Mouse (Mus musculus) midbrain, embryonic 14.5 days (tissue): Measurements from ENCODE around the gene Mocs3. TPM values are rescaled to one million over a fixed set of nuclear protein-coding genes. Genes with fewer than 3 reads are reported as not detected.
A peak's percentile ranks its signal among the peaks of the same experiment; 100 is the strongest.

Experiments
- ATAC-seq: fragments of 200-750 bp; cut with Nextera tagmentation; 2 replicates; pipeline ENCODE4 v1.8.0; 2017; ENCODE audit warnings: moderate number of reproducible peaks, moderate library complexity; ENCODE audit not compliant: low FRiP score, low TSS enrichment
- DNase-seq: peaks from one replicate; pipeline ENCODE4 v3.0.0-alpha.2; 2015
- H3K27ac ChIP-seq: fragments of 300-500 bp; sonication (generic); replicated peaks from 2 replicates; pipeline ENCODE4 v1.5.1; 2014; ENCODE audit warnings: mild to moderate bottlenecking, low read depth, low read length, moderate library complexity
- H3K27me3 ChIP-seq: fragments of 300-500 bp; sonication (generic); 2 replicates; pipeline ENCODE4 v1.6.1; 2014; ENCODE audit warnings: low read length, control low read depth, mixed read lengths; ENCODE audit not compliant: control insufficient read depth, insufficient read depth
- H3K36me3 ChIP-seq: fragments of 300-500 bp; sonication (generic); 2 replicates; pipeline ENCODE4 v1.6.1; 2014; ENCODE audit warnings: low read length, control low read depth; ENCODE audit not compliant: control insufficient read depth, insufficient read depth
- H3K4me1 ChIP-seq: fragments of 300-500 bp; sonication (generic); 2 replicates; pipeline ENCODE4 v1.6.1; 2014; ENCODE audit warnings: mild to moderate bottlenecking, antibody characterized with exemption, low read length, control low read depth; ENCODE audit not compliant: control insufficient read depth, insufficient read depth
- H3K4me2 ChIP-seq: fragments of 300-500 bp; sonication (generic); 2 replicates; pipeline ENCODE4 v1.6.1; 2014; ENCODE audit warnings: mild to moderate bottlenecking, low read length, moderate library complexity
- H3K4me3 ChIP-seq: fragments of 300-500 bp; sonication (generic); replicated peaks from 2 replicates; pipeline ENCODE4 v1.5.1; 2014; ENCODE audit warnings: low read depth, low read length
- H3K9ac ChIP-seq: fragments of 300-500 bp; sonication (generic); replicated peaks from 2 replicates; pipeline ENCODE4 v1.6.1; 2014; ENCODE audit warnings: mild to moderate bottlenecking, low read length, moderate library complexity
- H3K9me3 ChIP-seq: fragments of 300-500 bp; sonication (generic); 2 replicates; pipeline ENCODE4 v1.6.1; 2016; ENCODE audit warnings: low read length, control low read depth, mixed read lengths; ENCODE audit not compliant: control insufficient read depth
- WGBS: fragments of 180-500 bp; shearing (Covaris S2); extraction: QIAGEN DNeasy Blood & Tissue Kit; methylation state at CpG from one replicate; pipeline ENCODE4 v1.1.7; 2014; 5-methylcytosine and 5-hydroxymethylcytosine counted together
- polyA plus RNA-seq: library from polyadenylated mRNA; unstranded; fragments of >200 nt; fragmentation: Nextera tagmentation; extraction: Ambion mirVana; gene quantifications from 2 replicates; pipeline ENCODE4 v1.2.1, GENCODE M21; 2014

Mocs3 gene
- polyA plus RNA-seq, result 10.3 and 10.8 TPM in 2 replicates

DNA sequence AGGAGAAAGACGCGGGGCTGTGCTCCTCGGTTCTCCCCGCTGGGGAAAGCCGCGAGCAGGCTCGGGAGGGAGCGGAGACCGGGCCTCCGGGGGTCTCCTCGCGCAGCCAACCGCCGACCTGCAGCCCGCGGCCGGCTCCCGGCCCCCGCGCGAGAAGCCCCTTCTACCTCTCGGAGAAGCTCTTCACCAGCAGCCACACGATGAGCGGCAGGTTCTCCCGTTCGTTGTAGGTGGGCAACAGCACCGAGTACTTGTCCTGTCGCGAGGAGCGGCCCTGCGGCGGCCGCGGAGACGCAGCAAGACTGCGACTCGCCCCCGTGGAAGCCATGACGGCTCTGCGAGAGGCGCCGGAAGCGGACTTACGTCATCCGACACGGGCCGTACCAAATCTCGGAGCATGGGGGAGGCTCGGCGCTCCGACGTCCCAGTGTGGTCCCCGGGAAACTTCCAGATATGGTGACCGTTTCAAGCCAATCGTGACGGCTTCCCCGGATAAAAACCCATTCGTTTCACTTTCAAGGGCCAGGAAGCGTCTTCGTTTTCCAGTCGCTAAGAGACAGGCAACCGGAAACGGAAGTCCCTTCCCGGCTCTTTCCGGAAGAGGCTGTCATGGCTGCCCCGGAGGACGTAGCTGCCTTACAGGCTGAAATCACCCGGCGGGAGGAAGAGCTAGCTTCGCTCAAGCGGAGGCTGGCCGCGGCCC, at the start of gene Mocs3, which contains the start of the genes Gm20716 and Dpm1:
TSS of gene Mocs3 (plus strand) at position 597 of the 703 bp plus-strand sequence.
TSS of gene Gm20716 (minus strand) at position 339 of the 703 bp plus-strand sequence.
TSS of gene Dpm1 (minus strand) at position 566 of the 703 bp plus-strand sequence.
- ATAC-seq (peak; percentile 88), DNase-seq (peak; percentile 93)
- Histone ChIP-seq H3K36me3 (peaks cover 25% of the 10 kb centered on the region), H3K9ac (peak within 1 kb of the TSS; percentile 88), H3K27me3 (no peaks in the 10 kb centered on the region), H3K4me3 (peak within 1 kb of the TSS; percentile 98), H3K27ac (peak within 1 kb of the TSS; percentile 95), H3K9me3 (no peaks in the 10 kb centered on the region), H3K4me2 (peak within 1 kb of the TSS; percentile 98), H3K4me1 (peaks cover 30% of the 10 kb centered on the region)
- WGBS, result under 1% methylated on average over 73 of the region's 73 CpGs

DNA sequence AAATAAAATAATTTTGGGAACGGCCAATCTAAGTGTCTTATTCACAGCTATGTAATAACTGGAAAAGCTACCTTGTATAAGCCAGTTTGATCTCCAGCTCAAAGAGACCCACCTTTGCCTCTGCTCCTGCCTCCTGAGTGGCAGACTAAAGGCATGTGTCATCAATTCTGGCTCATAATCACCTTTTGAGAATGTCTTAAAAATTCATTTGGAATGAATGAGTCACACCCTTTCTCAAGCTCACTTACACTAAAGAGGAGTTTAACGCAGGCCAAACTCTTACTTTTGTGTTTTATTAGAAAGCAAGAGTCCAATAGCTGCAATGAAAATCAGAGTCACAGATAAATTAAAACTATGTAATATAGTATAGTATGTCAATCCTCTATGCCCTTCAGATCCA, 38.6 kb upstream of the Mocs3 start:
- H3K9ac ChIP-seq, result no peak overlapping the region
- DNase-seq, result no peak
- WGBS, result 97% methylated on average over 2 of the region's 2 CpGs
- H3K9me3 ChIP-seq, result no peaks in the 10 kb centered on the region
- peaks cover 28% of the 10 kb centered on the region for H3K4me1 ChIP-seq
- H3K4me3 ChIP-seq, result no peak overlapping the region
- H3K27me3 ChIP-seq, result no peaks in the 10 kb centered on the region
- no peak overlapping the region for H3K27ac ChIP-seq
- ATAC-seq, result no peak
- no peak overlapping the region for H3K4me2 ChIP-seq
- peaks cover 7% of the 10 kb centered on the region for H3K36me3 ChIP-seq

DNA sequence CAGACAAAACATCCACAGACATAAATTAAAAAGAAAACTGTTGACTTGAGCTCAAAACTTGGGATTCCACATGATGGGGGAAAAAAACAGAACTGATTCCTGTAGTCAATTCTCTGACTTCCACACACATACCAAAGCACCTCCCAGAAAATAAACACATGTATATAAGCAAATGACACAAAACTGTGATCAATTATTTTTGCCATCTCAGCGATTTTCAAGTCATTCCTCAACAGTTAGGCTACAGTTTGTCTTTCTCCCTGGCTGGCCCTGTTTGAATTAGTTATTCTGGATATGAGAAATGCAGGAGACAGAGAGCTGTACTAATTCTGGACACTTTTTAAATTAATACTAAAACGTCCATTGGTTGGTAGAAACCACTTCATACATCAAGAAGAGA, 36.7 kb upstream of the Mocs3 start:
- H3K27ac ChIP-seq, result no peak overlapping the region
- ATAC-seq (no peak), DNase-seq (no peak)
- 0 out of 2 replicates have a peak, but pooled peaks cover 6% of the 10 kb centered on the region for H3K36me3 ChIP-seq
- no peak overlapping the region for H3K9ac ChIP-seq
- WGBS, result 87% methylated on average over 2 of the region's 2 CpGs
- no peaks in the 10 kb centered on the region for H3K9me3 ChIP-seq
- H3K4me3 ChIP-seq, result no peak overlapping the region
- H3K4me1 ChIP-seq, result peaks cover 41% of the 10 kb centered on the region
- H3K4me2 ChIP-seq, result no peak overlapping the region
- H3K27me3 ChIP-seq, result no peaks in the 10 kb centered on the region

GRCm38 (mm10) chr2:168195721-168196120, 34.7 kb upstream of the Mocs3 start:
- peaks cover 6% of the 10 kb centered on the region; the same call in 1 of the 2 replicates for H3K36me3 ChIP-seq
- peaks cover 56% of the 10 kb centered on the region for H3K4me1 ChIP-seq
- no peak overlapping the region for H3K4me2 ChIP-seq
- 21% methylated on average over 2 of the region's 2 CpGs for WGBS
- DNase-seq (no peak), ATAC-seq (no peak)
- H3K27ac ChIP-seq, result no peak overlapping the region
- H3K9ac ChIP-seq, result no peak overlapping the region
- H3K4me3 ChIP-seq, result no peak overlapping the region
- no peaks in the 10 kb centered on the region for H3K27me3 ChIP-seq
- no peaks in the 10 kb centered on the region for H3K9me3 ChIP-seq

GRCm38 (mm10) chr2:168198421-168198820, 32.0 kb upstream of the Mocs3 start:
- no peaks in the 10 kb centered on the region for H3K9me3 ChIP-seq
- H3K4me2 ChIP-seq, result no peak overlapping the region
- peaks cover 63% of the 10 kb centered on the region for H3K4me1 ChIP-seq
- no peak overlapping the region for H3K4me3 ChIP-seq
- peaks cover 12% of the 10 kb centered on the region for H3K36me3 ChIP-seq
- no peak overlapping the region for H3K27ac ChIP-seq
- 86% methylated on average over 1 of the region's 1 CpGs for WGBS
- ATAC-seq (no peak), DNase-seq (peak; percentile 54)
- H3K9ac ChIP-seq, result no peak overlapping the region
- H3K27me3 ChIP-seq, result no peaks in the 10 kb centered on the region

DNA sequence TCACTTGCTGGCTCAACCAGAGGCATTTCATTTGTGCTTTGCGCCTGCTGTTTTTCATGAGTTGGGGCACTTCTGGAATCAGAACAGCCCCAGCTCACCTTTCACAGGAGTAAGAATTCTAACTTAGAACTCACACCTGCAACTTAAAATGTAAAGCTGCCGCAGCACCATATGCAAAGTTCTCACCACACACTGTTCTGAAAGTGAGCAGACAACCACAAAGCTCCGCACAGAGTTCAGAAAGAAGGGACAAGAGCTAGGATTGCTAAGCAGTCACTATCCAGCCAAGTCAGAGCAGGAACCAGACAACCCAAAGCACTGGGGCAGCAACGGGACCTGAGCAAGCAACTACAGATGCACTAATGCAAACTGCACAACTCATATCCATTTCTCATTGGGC, 30.9 kb upstream of the Mocs3 start:
- H3K9me3 ChIP-seq, result no peaks in the 10 kb centered on the region
- no peak overlapping the region for H3K4me3 ChIP-seq
- no peaks in the 10 kb centered on the region for H3K27me3 ChIP-seq
- H3K4me1 ChIP-seq, result peaks cover 68% of the 10 kb centered on the region
- no peak for ATAC-seq
- WGBS, result 88% methylated on average over 4 of the region's 4 CpGs
- no peak overlapping the region for H3K27ac ChIP-seq
- no peak for DNase-seq
- H3K36me3 ChIP-seq, result peaks cover 21% of the 10 kb centered on the region
- no peak overlapping the region for H3K9ac ChIP-seq
- H3K4me2 ChIP-seq, result 0 out of 2 replicates have a peak overlapping the region, but pooled peaks have one; percentile 17

DNA sequence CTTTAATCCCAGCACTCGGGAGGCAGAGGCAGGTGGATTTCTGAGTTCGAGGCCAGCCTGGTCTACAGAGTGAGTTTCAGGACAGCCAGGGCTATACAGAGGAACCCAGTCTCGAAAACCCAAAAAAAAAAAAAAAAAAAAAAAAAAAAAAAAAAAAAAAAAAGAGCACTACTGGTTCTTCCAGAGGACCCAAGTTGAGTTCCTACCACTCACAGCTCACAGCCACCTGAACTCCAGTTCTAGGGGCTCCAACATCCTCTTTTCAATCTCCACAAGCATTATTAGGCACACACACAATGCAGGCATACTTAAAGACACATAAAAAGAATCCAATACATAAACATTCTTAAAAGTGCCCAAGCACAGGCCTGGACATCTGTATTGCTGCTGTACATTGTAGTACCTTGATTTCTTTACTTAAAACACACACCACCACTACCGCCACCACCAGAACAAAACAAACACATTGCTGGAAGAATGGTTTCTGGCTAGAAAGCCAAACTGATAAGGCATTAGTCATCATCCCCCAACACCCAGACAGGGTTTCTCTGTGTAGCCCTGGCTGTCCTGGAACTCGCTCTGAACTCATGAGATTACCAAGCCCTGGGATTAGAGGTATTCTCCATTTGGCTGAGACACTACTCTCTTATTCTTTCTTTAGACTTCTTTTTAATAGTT, 30.3 kb upstream of the Mocs3 start:
- ATAC-seq (no peak), DNase-seq (no peak)
- H3K4me3 ChIP-seq, result no peak overlapping the region
- WGBS, result 81% methylated on average over 5 of the region's 5 CpGs
- no peak overlapping the region for H3K4me2 ChIP-seq
- no peaks in the 10 kb centered on the region for H3K27me3 ChIP-seq
- H3K36me3 ChIP-seq, result peaks cover 23% of the 10 kb centered on the region
- H3K27ac ChIP-seq, result no peak overlapping the region
- no peaks in the 10 kb centered on the region for H3K9me3 ChIP-seq
- no peak overlapping the region for H3K9ac ChIP-seq
- peaks cover 68% of the 10 kb centered on the region for H3K4me1 ChIP-seq

DNA sequence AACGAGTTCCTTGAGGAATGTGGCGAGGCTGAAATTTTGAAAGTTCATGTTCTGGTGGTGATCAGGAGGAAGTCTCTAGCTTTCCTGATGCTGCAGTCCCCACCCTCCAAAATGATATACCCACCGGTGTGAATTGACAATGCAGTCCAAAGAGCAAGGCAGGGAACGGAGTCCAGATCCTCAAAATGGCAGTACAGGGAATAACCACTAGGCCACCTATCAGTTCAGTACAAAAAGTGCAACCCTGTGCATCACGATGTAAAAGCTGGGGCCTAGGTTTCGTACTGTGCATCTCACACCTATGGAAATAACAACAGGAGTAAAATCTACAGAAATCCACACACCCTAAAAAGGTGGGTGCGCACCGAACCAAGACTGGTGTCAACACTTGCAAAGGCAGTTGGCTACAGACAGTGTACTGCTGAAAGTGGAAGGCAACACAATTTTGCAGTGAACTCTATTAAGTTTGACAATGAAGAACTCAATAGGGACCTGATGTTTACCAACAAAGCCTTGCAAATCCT, 25.9 kb upstream of the Mocs3 start:
- H3K4me1 ChIP-seq, result peaks cover 37% of the 10 kb centered on the region
- no peak for DNase-seq
- peak overlapping the region; percentile 96 for H3K4me3 ChIP-seq
- H3K9me3 ChIP-seq, result no peaks in the 10 kb centered on the region
- H3K36me3 ChIP-seq, result peaks cover 29% of the 10 kb centered on the region
- H3K4me2 ChIP-seq, result peak overlapping the region; percentile 85
- 90% methylated on average over 8 of the region's 8 CpGs for whole genome bisulfite sequencing
- H3K9ac ChIP-seq, result peak overlapping the region; percentile 100; the same call in 1 of the 2 replicates
- ATAC-seq, result no peak
- no peaks in the 10 kb centered on the region for H3K27me3 ChIP-seq
- H3K27ac ChIP-seq, result no peak overlapping the region
